Mouse (Mus musculus) embryonic fibroblast, embryonic 13.5 days (primary cell): ENCODE measurements around the gene Ttc29.

ENCODE experiments used
- CTCF ChIP-seq: IDR thresholded peaks from 2 replicates; pipeline ENCODE4 v1.5.1; 2011; ENCODE audit warnings: mild to moderate bottlenecking, control low read depth, low read length, moderate library complexity, borderline replicate concordance; ENCODE audit not compliant: insufficient read depth
- POLR2A ChIP-seq: IDR thresholded peaks from 2 replicates; pipeline ENCODE4 v1.6.1; 2011; ENCODE audit warnings: low read depth, mild to moderate bottlenecking, control low read depth, low read length, moderate library complexity

- TF ChIP-seq CTCF = no peak
- TF ChIP-seq POLR2A = no peak
These were observed 54.9 kb downstream of the Ttc29 start for GRCm38 (mm10) chr8:78267894-78268411.
